Mouse (Mus musculus) urinary bladder, adult 18-20 months (tissue): ENCODE measurements around the gene Ccdc40.

ENCODE experiments used
- DNase-seq, 2 experiments: peaks; one replicate each; pipeline ENCODE4 v3.0.0; 2022; ENCODE audit warnings: low spot score in 2 of 2, mixed read lengths in 2 of 2

The Ccdc40 gene

DNA sequence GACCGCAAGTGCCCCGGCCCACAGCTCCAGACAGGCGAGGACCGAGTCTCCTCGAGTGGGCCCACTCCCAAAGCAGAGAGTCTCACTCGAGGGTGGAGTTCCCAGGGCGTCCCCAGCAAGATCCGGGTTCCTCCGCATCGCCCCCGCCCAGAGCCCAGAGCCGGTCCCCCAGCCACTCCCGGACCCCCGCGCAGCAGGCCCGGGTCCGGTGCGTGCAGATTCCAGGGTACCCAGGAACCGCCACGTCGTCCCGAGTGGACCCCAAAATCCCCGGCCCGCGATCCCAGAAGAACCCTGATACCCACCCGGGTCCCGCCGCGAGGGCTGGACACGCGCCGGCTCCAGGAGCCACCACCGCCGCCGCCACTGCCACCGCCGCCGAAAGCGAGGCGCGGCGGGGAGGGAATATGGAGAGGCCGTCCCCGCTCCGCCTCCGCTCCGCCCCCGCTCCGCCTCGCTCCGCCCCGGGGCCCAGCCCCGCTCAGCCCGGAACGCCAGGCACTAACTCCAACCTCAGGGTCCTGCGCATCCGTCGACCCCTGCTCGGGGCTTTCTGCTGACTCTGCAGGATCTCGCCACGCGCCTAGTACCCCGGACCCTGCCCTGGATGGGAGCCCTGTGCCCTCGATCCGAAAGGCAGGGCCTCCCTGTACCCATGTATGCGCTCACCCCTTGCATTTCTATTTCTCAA, at the start of gene Ccdc40, which contains the start of gene Tbc1d16:
Gene Ccdc40 (plus strand): TSS at position 482 of the 691 bp plus-strand sequence.
Gene Tbc1d16 (minus strand): TSS at position 409 of the 691 bp plus-strand sequence.
- peak; percentile 57 to 67 for DNase-seq

DNA sequence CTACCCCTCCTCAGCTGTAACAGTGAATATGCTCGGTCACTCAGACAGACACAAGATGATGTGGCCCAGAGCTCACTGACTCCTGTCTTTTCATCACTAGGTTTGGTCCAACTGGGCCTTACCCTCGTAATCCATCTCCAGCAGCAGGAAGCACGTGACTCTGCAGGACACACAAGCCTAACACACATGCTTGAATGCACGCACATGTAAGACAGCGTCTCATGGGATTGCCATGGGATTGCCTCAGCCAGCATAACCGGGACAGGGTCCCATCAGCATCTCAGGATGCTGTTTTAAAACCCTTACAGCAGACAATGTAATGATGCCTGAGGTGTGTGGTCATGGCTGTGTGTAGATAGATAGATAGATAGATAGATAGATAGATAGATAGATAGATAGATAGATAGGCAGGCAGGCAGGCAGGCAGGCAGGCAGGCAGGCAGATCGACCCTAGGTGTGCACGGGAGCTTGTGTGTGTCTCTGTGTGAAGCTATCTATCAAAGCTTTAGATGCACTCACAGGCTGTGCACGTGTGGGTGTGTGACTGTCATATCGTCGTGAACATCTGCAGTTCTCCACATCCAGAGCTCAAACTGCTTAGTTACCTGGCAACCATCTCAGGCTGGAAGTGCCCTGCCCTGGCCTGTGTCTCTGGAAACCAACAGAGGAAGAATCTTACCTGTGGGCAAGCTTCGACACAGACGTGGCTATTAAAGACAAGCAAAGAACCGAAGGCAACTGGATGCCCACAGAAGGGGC, 47.4 kb upstream of the Ccdc40 start:
- no peak for DNase-seq

DNA sequence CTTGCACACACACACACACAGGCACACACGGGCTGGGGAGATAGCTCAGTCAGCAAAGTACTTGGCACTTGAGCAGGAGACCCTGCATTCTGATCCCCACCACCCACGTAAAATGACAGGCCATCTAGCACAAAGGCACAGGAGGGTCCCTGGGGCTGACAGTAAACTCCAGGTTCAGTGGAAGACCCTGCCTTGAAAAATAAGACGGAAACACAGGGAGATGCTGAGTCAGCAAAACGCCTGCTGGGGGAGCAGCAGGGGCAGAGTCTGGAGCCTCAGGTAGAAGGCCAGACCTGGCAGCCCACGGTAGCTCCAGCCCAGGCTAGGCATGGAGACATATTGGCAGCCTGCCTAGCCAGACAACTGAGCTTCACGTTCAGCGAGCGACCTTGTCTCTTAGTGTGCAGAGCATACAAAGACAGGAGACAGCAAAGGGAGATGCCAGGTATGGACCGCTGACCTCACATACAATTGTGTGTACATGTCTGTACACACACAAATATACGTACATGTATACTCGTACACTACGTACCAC, 46.4 kb upstream of the Ccdc40 start:
- DNase-seq: no peak

DNA sequence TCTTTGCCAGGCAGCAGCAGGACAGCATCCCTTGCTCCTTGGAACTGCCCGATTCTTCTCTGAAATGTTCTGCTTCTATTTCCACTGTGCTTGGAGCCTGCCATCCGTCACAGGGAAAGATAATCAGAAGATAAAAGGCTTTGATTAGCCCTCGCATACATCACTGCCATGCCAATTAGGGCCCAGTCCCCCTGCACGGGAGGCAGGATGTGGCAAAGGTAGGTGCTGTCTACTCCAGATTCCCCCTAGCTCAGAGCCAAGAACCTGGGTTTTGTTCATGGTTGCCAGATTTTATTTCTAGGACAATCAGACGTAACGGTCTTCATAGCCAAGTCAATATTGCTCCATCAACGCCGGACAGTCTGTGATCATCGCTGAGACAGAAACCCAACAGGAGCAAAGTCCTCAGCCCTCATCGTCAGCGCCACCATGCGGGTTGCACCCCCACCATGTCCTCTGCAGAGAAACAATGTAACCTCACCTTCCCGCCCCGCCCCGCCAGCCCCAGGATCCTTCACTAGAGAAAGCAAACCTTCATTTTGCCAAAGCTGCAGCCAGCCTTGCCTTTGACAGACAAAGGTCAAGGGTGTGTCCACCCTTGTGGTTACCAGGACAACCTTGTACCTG, 44.6 kb upstream of the Ccdc40 start:
- DNase-seq: no peak

DNA sequence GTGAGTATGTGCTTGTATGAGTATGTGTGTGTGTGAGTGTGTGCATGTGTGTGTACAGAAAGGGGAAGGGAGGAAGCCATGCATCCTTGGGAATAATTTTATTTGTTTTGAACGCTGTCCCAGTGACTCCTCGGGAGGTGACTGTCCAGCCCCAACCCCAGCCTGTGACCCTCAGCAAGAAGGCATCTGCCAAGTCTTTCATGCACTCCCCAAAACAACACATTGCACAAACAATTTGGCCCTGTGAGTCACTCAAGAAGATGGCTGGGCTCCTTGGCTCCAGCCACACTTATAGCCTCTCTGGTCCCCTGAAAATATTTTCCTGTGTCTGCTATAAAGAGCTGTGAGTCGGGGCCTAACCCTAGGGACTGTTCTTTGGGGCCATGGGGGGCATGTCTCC, 42.0 kb upstream of the Ccdc40 start:
- DNase-seq: no peak

DNA sequence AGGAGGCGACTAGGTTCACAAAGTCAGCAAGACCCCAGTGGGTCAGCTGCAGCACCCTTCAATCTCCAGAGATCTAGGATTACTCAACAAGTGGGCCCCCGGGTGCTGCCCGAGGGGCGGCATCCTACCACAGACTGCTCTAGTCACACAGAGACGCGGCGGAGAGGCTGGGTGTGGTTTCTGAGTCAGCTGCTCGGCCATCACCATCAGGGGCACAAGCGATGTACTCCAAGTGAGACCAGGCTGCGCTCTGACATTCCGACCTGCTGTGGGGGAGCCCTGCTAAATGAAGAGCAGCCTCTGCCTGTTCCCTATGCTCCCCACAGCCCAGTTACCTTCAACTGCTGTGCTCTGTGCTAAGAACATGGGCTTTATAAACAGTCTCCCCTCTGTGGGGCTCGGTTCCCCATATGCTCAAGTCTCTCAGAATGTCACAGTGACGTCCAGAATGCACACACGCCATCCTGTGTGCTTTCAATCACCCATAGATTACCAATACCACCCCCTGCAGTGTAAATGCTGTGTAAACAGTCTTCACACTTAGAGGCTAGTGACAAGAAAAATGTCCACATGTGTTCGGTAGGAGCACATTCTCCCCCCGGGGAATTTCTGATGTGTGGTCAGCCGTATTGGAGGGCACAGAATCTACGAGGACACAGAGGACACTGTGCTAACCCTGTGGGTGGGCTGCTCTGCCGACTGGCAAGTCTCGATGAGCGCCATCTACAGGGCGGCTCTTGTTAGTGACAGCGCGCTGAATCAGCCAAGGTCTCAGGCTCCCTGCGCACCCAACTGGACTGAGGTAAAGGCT, 41.2 kb upstream of the Ccdc40 start:
- peak in 1 of 2 experiments; percentile 41 for DNase-seq

DNA sequence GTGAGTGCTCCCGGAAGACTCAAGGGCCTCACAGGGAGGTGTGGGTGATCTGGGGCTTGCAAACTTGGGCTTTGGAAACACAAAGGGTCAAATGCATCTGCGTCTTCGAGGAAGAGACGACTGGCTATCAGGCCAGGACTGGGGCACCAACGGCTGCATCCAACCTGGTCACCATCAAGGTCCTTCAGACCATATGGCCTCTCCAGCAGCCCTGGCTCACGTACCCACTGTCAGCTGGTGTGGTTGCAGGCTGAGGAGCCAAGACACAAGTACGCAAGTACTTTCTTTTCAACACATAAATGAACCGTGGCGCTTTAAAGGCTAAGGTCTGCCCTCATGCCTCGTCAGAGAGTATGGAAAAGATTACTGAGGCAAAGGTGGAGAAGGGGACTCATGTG, 40.6 kb upstream of the Ccdc40 start:
- no peak for DNase-seq

DNA sequence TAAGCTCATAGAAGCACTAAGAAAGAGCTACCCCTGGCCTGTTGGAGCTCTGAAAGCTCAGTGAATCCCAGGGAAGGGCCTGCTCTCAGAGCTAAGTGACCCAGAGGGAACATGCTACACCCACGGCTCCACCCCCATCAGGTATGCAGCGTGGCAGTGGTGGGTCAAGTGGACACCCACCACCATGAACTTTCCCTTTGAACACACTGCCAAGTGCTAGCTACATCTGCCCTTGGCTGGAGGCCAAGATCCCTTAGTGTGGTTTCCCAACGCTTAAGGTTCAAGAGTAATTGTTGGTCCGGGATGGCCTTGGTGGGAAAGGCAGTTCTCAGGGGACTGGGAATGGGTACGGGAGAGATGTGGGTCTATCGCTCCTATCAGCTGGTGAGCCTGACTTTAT, 40.0 kb upstream of the Ccdc40 start:
- DNase-seq: no peak

DNA sequence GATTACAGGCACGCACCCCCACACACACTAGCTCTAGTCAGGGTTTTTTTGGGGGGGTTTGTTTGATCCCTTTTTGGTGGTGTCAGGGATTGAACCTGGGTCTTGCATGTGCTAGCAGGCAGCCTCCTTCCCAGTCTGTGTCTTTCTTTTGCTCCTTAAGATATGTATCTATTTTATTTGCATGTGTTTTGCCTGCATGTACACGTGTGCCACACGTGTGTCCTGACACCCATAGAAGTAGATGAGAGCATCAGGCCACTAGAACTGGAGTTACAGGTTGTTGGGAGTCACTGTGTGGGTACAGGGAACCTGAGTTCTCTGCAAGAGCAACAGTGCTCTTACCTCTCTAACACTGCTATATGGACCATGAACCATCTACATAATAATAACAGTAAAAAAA, 39.1 kb upstream of the Ccdc40 start:
- DNase-seq: no peak

DNA sequence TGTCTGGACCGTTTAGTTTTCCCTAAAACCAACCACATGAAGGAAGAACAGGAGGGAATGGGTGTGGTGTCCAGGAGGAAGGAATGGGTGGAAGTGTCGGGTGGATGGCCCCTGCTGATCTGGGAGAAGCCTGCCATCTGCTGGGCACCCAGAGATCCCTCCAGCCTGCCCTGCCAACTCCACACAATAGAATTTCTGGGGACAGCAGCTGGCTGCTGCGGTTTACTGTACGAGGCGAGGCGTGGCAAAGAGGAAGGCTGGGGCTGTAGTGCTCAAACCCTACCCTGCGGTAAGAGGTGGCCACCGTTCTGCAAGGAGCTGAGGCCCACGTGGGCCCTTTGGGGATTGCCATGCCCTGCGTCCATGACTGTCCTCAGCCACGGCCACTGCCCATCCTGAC, 37.9 kb upstream of the Ccdc40 start:
- peak in 1 of 2 experiments; percentile 60 for DNase-seq

DNA sequence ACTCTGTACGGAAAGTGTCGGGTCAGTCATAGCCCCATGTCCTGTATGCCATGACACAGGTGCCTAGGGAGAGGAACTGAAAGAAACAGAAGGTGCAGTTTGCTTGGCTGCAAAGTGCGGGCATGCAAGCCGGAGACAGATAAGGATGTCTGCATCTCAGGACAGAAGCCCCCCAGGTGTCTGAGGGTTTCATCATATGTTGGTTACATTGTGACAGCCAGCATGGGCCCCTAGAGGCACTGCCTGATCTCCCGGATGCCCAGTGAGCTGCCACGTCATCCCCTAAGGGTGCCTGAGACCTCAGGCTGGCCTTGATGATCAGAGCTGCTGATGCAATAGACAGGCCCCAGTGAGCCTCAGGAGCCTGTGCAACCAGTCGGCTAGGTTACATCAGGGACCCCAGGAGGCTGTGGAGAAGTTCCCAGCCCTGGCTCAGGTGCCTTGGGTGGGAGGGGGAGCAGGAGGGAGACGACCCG, 36.7 kb upstream of the Ccdc40 start:
- no peak for DNase-seq

DNA sequence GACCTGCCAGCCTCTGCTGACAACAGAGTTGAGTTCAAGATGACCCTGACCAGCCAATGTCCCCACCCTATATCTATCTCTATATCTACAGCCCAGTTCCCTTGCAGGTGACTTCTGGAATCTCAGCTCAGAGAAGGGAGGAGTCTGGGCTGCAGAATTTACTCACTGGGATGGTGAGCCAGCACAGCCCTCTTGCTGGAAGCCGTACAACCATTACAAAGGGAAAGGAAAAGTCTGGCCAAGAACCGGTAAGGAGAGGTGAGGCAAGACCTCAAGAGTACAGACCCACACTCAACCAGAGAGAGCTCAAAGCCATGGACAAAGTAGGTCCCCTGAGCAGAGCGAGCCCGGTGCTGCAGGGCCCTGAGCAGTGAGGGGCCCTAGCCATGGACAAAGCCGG, 36.2 kb upstream of the Ccdc40 start:
- DNase-seq: no peak

DNA sequence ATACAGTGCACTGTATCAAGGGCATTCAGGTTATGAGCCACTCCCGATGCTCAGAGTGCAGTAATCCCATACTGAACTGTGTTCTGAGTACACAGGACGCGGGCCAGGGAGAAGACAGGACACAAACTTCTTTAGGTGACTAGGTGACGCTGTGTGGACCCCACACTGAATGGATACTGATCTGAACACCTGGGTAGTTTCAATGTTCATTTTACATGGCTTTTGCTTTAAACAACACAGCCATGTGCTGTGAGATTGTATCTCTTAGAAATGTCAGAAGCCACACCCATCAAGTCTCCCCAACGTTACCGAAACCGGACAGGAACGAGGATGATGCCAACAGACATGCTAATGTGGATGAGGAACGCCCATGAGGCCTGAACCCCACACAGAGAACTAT, 35.8 kb upstream of the Ccdc40 start:
- no peak for DNase-seq

DNA sequence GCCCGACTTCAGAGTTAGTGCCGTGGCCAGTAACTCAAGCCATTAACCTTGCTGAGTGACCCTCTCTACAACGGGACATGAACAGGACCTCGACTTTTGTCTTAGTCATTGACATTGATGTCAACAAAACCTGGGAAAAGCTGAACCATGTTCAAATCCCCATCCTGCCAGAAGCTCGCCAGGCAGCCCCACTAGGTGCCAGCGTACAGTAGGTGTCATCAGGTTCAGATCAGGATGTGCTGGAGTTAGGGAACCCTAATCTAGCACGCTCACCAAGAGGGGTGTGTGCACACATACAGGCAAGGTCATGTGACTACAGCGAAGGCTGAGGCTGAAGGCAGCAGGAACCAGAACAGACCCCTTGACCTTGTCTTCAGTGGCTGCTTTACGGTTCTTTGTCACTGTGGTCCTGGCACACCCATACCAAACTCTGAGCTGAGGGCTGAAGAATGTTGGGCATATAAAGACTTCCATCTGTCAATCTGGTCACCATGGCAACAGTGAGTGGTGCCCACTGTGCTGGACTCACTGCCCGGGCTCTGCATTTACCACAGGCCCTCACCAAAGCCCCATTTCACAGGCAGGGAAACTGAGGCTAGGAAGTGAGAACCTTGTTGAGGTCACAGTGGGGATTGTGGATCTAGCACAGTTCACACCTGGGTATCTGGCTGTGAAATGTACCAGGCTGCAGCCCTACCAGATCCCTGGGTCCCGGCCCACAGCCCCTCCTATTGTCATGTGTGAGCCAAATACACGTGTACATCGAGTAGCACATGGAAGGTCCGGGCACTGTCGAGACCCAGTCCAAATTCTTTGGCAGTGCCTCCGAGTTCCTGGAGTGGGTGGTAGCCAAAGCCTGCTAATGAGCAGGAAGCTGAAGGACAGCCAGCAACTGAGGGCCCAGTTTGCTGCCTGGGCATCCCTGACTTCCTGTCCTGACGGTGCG, 30.5 kb upstream of the Ccdc40 start:
- DNase-seq: no peak

DNA sequence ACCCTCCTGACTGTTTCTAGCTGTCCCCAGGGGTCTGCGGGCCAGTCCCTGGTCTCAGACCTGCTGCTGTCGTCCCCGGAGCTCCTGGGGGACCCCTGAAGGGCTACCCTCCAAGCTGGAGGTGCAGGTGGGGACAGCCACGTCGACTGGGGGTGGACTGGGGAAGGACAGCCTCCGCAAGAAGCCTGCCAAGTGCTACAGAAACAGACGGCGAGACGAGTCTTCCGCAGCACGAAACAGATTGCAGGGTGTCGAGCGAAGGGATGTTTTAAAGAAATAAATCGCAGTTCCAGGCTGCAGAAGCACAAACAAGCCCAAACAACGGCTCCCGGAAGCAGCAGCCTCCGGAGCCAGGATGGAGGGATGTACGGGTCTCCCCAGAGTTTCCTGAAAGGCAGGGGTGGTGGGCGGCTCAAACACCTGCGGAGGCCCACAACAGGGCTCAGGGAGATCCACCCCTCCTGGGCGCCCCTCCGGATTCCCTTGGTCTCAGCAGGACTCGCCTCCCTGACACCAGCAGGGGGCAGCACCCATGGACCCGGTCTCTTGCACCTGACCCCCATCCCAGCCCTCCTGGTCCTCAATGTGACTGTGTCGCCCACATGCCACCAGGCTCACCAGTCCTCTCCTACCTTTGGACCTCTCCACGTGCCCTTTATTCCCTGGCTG, 29.7 kb upstream of the Ccdc40 start:
- DNase-seq: no peak

DNA sequence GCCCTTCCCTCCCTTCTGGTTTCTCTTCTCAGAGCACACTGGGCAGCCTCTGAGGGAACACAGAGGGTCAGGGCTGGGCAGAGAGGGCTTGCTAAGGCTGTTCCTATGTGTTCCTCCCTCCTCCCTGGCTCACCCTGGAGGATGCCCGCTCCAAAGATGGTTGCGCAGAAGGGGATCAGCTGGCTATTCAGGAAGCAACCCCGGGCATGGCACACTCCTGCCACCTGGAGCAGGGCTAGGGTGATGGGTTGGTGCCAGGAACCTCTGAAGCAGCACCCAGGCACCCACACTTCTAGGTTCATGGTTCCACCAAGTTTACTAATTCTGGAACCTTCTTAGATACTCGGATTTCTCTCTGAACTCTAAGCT, 29.2 kb upstream of the Ccdc40 start:
- DNase-seq: no peak

DNA sequence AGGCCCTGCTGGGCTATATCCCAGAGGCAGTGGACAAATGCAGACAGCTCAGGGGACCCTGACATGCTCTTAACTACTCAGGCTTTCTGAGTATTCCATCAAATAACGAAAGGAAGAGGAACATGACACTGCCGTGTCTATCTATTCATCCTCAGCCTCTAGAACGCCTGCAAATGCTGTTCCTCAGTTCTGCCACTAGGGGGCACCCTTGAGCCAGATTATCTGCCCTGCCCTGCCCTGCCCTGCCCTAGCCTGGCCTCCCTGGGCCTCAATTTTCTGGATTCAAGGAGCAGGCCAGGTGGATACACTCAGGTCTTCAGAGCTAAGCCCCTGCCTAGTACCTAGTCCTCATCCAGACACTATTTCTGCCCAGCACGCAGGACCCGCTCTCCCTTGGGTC, 24.9 kb upstream of the Ccdc40 start:
- no peak for DNase-seq

DNA sequence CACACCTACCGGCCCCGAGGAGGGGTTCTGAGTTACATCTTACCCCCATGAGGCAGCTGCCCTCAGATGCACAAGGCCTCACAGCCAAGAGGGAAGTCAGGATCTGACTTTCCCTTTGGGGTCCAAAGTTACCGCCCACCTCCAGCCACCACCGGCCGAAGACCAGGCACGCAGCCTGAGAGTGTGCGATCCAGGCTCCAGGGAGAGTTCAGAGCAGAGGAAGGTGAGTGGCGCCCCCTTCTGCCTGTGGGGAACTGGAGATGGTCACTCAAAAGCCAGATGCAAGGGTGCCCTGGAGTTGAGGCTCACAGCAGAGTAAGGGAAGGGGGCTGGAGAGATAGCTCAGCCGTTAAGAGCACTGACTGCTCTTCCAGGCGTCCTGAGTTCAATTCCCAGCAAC, 22.6 kb upstream of the Ccdc40 start:
- DNase-seq: no peak

DNA sequence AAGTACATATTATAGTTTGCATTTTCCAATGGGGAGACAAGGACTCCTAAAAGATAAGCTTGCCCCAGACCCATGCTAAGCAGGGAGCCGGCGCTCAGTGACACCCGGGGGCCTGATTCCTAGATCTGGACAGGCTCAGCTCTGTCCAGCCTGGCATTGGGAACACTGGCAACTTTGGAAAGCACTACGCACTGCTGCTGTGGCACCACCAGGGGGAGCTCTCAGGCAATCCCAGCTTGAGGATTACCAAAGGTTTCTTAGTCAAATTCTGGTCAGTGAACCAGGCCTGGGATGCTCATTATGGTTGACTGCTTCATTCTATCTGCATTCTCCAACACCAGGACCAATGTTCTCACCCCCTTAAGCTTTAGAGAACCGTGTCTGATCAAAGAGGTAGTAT, 21.8 kb upstream of the Ccdc40 start:
- peak in 1 of 2 experiments; percentile 72 for DNase-seq

DNA sequence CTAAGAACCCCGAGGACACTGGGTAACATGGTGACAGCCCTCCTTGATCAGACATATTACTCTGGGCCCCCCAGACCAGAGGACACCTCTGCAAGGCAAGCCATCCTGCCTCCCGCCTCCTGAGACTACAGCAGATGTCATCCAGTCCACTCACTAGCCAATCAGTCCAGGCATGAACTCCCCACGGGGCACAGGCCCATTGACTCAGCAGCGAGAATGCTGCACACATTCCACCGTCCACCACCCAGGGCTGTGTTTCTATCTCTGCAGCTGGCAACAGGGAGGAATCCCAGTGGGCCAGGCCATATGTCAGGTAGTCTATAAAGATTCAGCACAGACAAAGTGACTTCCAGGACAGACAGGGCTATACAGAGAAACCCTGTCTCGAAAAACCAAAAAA, 20.4 kb upstream of the Ccdc40 start:
- no peak for DNase-seq
